Mouse (Mus musculus) CH12.LX (cell line): ENCODE measurements around the gene A730009L09Rik. TPM values are rescaled to one million over a fixed set of nuclear protein-coding genes. Genes with fewer than 3 reads are reported as not detected.

Source experiments
- DNase-seq: peaks from one replicate; pipeline ENCODE4 v3.0.0-alpha.2; 2013; ENCODE audit errors: extremely low read depth
- H3K27ac ChIP-seq: 2 replicates; pipeline ENCODE4 v1.5.1; 2012; ENCODE audit warnings: low read depth, mild to moderate bottlenecking, control low read depth, moderate library complexity; ENCODE audit not compliant: insufficient read depth
- H3K27me3 ChIP-seq: replicated peaks from 2 replicates; pipeline ENCODE3; 2012; ENCODE audit warnings: inconsistent platforms
- H3K36me3 ChIP-seq, 2 experiments: replicated peaks in 1 of 2; 2 replicates each; pipeline versions ENCODE3 to v1.6.1; 2012; ENCODE audit warnings: inconsistent platforms in 1 of 2, low read length in 1 of 2, mild to moderate bottlenecking in 1 of 2, mixed read lengths in 1 of 2, moderate library complexity in 1 of 2; ENCODE audit not compliant: control insufficient read depth in 1 of 2, insufficient read depth in 1 of 2
- H3K4me1 ChIP-seq, 2 experiments: 2 replicates each; pipeline ENCODE4 v1.6.1; 2012; ENCODE audit warnings: inconsistent platforms in 1 of 2, moderate library complexity in 1 of 2; ENCODE audit not compliant: insufficient read depth in 2 of 2, control insufficient read depth in 1 of 2
- H3K4me2 ChIP-seq: 2 replicates; pipeline ENCODE4 v1.6.1; 2012; ENCODE audit warnings: low read depth, mild to moderate bottlenecking, control low read depth; ENCODE audit not compliant: poor library complexity, insufficient read depth, severe bottlenecking
- H3K4me3 ChIP-seq, 3 experiments: fragments of 150-350 bp in 1 of 3; sonication (generic) in 1 of 3; replicated peaks in 1 of 3; 2 replicates each; pipeline versions ENCODE3 to v1.5.1; 2011 to 2012; ENCODE audit warnings: low read depth in 2 of 3, low read length in 2 of 3, mild to moderate bottlenecking in 2 of 3, moderate library complexity in 2 of 3, control low read depth in 1 of 3, improper control_type of control experiment in 1 of 3, inconsistent platforms in 1 of 3, mixed read lengths in 1 of 3; ENCODE audit not compliant: poor library complexity in 1 of 3
- H3K79me2 ChIP-seq: replicated peaks from 2 replicates; pipeline ENCODE4 v1.6.1; 2012; ENCODE audit warnings: mild to moderate bottlenecking, moderate library complexity; ENCODE audit not compliant: control insufficient read depth, poor library complexity, insufficient read depth, severe bottlenecking; ENCODE audit errors: extremely low read depth
- H3K9ac ChIP-seq: 2 replicates; pipeline ENCODE4 v1.6.1; 2012; ENCODE audit warnings: low read depth, mild to moderate bottlenecking, control low read depth, moderate library complexity; ENCODE audit not compliant: insufficient read depth
- H3K9me3 ChIP-seq: replicated peaks from 2 replicates; pipeline ENCODE3; 2012; ENCODE audit warnings: low read length, inconsistent platforms, mixed read lengths
- BHLHE40 ChIP-seq: IDR thresholded peaks from 2 replicates; pipeline ENCODE4 v1.6.1; 2011; ENCODE audit warnings: mild to moderate bottlenecking, low read depth, low read length, improper control_type of control experiment
- CHD1 ChIP-seq: IDR thresholded peaks from 2 replicates; pipeline ENCODE4 v1.6.1; 2012; ENCODE audit warnings: low read depth, low read length, improper control_type of control experiment, inconsistent platforms
- CTCF ChIP-seq, 2 experiments: IDR thresholded peaks in 1 of 2; conservative IDR thresholded peaks in 1 of 2; 2 replicates each; pipeline ENCODE4 v1.5.1; 2011 to 2012; ENCODE audit warnings: low read depth in 2 of 2, low read length in 2 of 2, improper control_type of control experiment in 1 of 2, inconsistent platforms in 1 of 2, mild to moderate bottlenecking in 1 of 2, moderate library complexity in 1 of 2
- HCFC1 ChIP-seq: IDR thresholded peaks from 2 replicates; pipeline ENCODE4 v1.6.1; 2012; ENCODE audit warnings: low read depth, mild to moderate bottlenecking, inconsistent platforms, low read length, improper control_type of control experiment
- IRF4 ChIP-seq: IDR thresholded peaks from 2 replicates; pipeline ENCODE4 v1.6.1; 2014; ENCODE audit warnings: low read depth, mild to moderate bottlenecking, inconsistent platforms, low read length, improper control_type of control experiment
- JUND ChIP-seq: conservative IDR thresholded peaks from 2 replicates; pipeline ENCODE4 v1.6.1; 2011; ENCODE audit warnings: low read depth, low read length, improper control_type of control experiment
- KAT2A ChIP-seq: IDR thresholded peaks from 2 replicates; pipeline ENCODE4 v1.6.1; 2012; ENCODE audit warnings: low read length, improper control_type of control experiment, inconsistent platforms; ENCODE audit not compliant: insufficient replicate concordance
- MAFK ChIP-seq: IDR thresholded peaks from 2 replicates; pipeline ENCODE4 v1.6.1; 2011; ENCODE audit warnings: low read length, improper control_type of control experiment; ENCODE audit not compliant: insufficient replicate concordance
- MAX ChIP-seq: IDR thresholded peaks from 2 replicates; pipeline ENCODE4 v1.6.1; 2011; ENCODE audit warnings: low read length, improper control_type of control experiment
- MAZ ChIP-seq: IDR thresholded peaks from 2 replicates; pipeline ENCODE4 v1.6.1; 2012; ENCODE audit warnings: low read depth, mild to moderate bottlenecking, inconsistent platforms, low read length, improper control_type of control experiment, moderate library complexity
- MYC ChIP-seq: IDR thresholded peaks from 2 replicates; pipeline ENCODE4 v1.6.1; 2011; ENCODE audit warnings: low read depth, mild to moderate bottlenecking, improper control_type of control experiment, low read length
- NELFE ChIP-seq: IDR thresholded peaks from 2 replicates; pipeline ENCODE4 v1.6.1; 2011; ENCODE audit warnings: low read depth, low read length, improper control_type of control experiment
- PAX5 ChIP-seq: IDR thresholded peaks from 2 replicates; pipeline ENCODE4 v1.6.1; 2012; ENCODE audit warnings: low read length, inconsistent platforms, mixed read lengths
- POLR2AphosphoS2 ChIP-seq: IDR thresholded peaks from 2 replicates; pipeline ENCODE4 v1.6.1; 2011; ENCODE audit warnings: low read depth, low read length, improper control_type of control experiment
- RAD21 ChIP-seq: IDR thresholded peaks from 2 replicates; pipeline ENCODE4 v1.6.1; 2011; ENCODE audit warnings: low read depth, mild to moderate bottlenecking, low read length, improper control_type of control experiment, moderate library complexity
- SMC3 ChIP-seq: IDR thresholded peaks from 2 replicates; pipeline ENCODE4 v1.6.1; 2011; ENCODE audit warnings: low read depth, low read length, improper control_type of control experiment
- UBTF ChIP-seq: IDR thresholded peaks from 2 replicates; pipeline ENCODE4 v1.6.1; 2012; ENCODE audit warnings: low read depth, mild to moderate bottlenecking, inconsistent platforms, low read length, improper control_type of control experiment, moderate library complexity
- USF1 ChIP-seq: IDR thresholded peaks from 2 replicates; pipeline ENCODE4 v1.6.1; 2014; ENCODE audit warnings: low read depth, mild to moderate bottlenecking, inconsistent platforms, low read length, improper control_type of control experiment
- USF2 ChIP-seq: conservative IDR thresholded peaks from 2 replicates; pipeline ENCODE4 v1.6.1; 2011; ENCODE audit warnings: low read depth, low read length, improper control_type of control experiment
- ZC3H11A ChIP-seq: IDR thresholded peaks from 2 replicates; pipeline ENCODE4 v1.6.1; 2012; ENCODE audit warnings: low read depth, mild to moderate bottlenecking, inconsistent platforms, low read length, improper control_type of control experiment
- ZMIZ1 ChIP-seq: IDR thresholded peaks from 2 replicates; pipeline ENCODE4 v1.6.1; 2012; ENCODE audit warnings: low read depth, mild to moderate bottlenecking, inconsistent platforms, low read length, improper control_type of control experiment
- dilution Hi-C: fragments of 300-500 bp; cut with MboI; formaldehyde crosslinking; loops from 2 replicates; pipeline ENCODE4 v1.14.3; 2020; ENCODE audit warnings: low sequenced_read_pairs; ENCODE audit not compliant: extremely low pct_unique_long_range_greater_than_20kb, extremely low pct_ligation_motif_present
- in situ Hi-C: fragments of 300-500 bp; cut with MboI; formaldehyde crosslinking; loops from 3 replicates; pipeline ENCODE4 v1.14.3; 2019; ENCODE audit warnings: low sequenced_read_pairs, low pct_ligation_motif_present, low pct_unique_long_range_greater_than_20kb, mixed read lengths
- polyA plus RNA-seq: library from polyadenylated mRNA; unstranded; fragments of >175 nt; gene quantifications from 2 replicates; pipeline ENCODE4 v1.2.1, GENCODE M21; 2012; ENCODE audit warnings: low read depth; ENCODE audit not compliant: insufficient read length
- total RNA-seq, 2 experiments: library from RNA; depleted of rRNA; stranded (reverse); fragments of 300-350 nt in 1 of 2; fragments of >200 nt in 1 of 2; gene quantifications; 2 replicates each; pipeline ENCODE4 v1.2.3; 2012 to 2014

A730009L09Rik gene
- total and polyA plus RNA-seq, 3 experiments, result not detected

DNA sequence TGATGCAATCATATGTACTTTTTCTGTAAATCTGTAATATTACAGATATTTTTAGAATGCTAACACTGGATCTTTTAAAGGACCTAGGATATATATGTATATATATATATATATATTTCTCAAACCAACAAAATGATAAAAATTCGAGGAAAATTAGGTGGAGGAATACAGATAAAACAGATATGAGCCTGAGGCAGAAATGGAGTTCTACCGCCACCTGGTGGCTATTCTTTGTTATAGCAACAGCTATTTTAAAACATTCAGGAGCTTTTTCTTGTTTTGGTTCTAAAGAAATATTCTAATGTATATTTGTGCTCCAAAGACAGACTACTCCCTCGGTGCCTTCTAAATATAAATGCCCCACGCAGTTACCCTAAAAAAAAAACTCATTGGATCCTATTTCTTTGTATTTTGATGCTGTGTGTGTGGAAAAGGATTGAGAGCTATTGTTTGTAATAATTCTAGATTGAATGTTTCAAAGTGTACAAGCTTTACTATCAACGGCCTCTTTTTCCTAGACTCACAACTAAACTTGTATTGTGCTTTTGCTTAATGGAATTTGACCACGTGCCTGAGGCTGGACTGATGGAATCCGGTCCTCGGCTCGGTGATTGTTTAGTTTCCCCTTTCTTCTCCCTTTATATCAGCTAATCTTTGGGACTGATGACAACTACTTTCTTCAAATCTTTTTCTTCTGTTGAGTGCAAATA is 44.8 kb downstream of the A730009L09Rik start:
- DNase-seq, result peak; percentile 56
- peaks cover 0 to 9% of the 10 kb centered on the region in 2 experiments; a peak in 2 of 4 replicates for H3K4me1 ChIP-seq
- H3K4me2 ChIP-seq, result no peak overlapping the region
- no peak overlapping the region for H3K27ac ChIP-seq
- H3K79me2 ChIP-seq, result no peaks in the 10 kb centered on the region
- H3K9me3 ChIP-seq, result no peaks in the 10 kb centered on the region
- dilution Hi-C loops, result no loop called here
- H3K36me3 ChIP-seq, result no peaks in the 10 kb centered on the region
- H3K27me3 ChIP-seq, result no peaks in the 10 kb centered on the region
- in situ Hi-C loops, result no loop called here
- no peak overlapping the region for H3K4me3 ChIP-seq
- TF ChIP-seq ZC3H11A (peak; percentile 88), ZMIZ1 (no peak), NELFE (no peak), MAFK (no peak), JUND (peak; percentile 61), CTCF (conservative IDR thresholded peaks at IDR 0.05 in 1 of 2, IDR thresholded peaks at IDR 0.05 in 1 of 2; ENCODE audit: low read depth in 2 of 2, low read length in 2 of 2) (peak; percentile 74 to 94), PAX5 (no peak), RAD21 (peak; percentile 98), POLR2AphosphoS2 (no peak), MAZ (no peak), CHD1 (no peak), MYC (peak; percentile 32; the same call in 1 of the 2 replicates), SMC3 (peak; percentile 91), USF1 (no peak), BHLHE40 (no peak)
- no peak overlapping the region; the same call in 1 of the 2 replicates for H3K9ac ChIP-seq

DNA sequence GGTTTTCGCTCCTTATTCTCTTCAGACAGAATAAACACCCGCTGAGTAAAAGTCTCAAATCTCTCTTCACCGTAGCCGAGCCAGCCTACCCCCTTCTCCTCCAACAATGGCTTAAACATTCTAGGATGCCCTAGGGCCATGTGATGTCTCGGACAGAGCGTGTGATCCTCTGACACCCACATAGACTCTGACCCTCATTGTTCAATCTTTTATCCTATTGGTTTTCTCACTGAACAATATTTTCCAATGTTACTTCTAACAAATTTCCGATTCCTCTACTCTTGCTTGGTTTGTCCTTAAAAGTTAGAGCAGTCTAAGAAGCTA is 45.3 kb downstream of the A730009L09Rik start:
- Histone ChIP-seq H3K9me3 (no peaks in the 10 kb centered on the region), H3K27me3 (no peaks in the 10 kb centered on the region), H3K79me2 (no peaks in the 10 kb centered on the region), H3K4me2 (no peak overlapping the region), H3K36me3 (no peaks in the 10 kb centered on the region), H3K4me1 (peaks cover 0 to 9% of the 10 kb centered on the region in 2 experiments; a peak in 2 of 4 replicates), H3K4me3 (no peak overlapping the region), H3K27ac (no peak overlapping the region), H3K9ac (no peak overlapping the region)
- DNase-seq, result no peak
- dilution Hi-C loops (no loop called here), in situ Hi-C loops (no loop called here)
- TF ChIP-seq UBTF, result no peak
- TF ChIP-seq KAT2A, result no peak
- no peak for TF ChIP-seq USF2
- no peak for TF ChIP-seq HCFC1
- 0 out of 2 replicates have a peak, but pooled peaks have one; percentile 42 for TF ChIP-seq MAX
- TF ChIP-seq USF1, result no peak
- TF ChIP-seq IRF4, result no peak

Other genes starting within 250 kb of the A730009L09Rik start
- 123 and 128 TPM in 2 replicates for gene Mrpl39, start 220.6 kb downstream of the A730009L09Rik start, total RNA-seq (2012; rRNA removed)
- gene Mrpl39, start 220.6 kb downstream of the A730009L09Rik start, total RNA-seq (2014; rRNA removed), result 110 and 112 TPM in 2 replicates
- gene Mrpl39, start 220.6 kb downstream of the A730009L09Rik start, polyA plus RNA-seq, result 97.4 and 102 TPM in 2 replicates